Mouse (Mus musculus) liver, postnatal 0 days (tissue): ENCODE measurements at regions not wholly inside any gene's neighbourhood (a gene's known extent, or its start where the extent isn't known, plus 50 kb on each side); places are given as distances from the start of the nearest gene placed in this dataset.
"Not testable (repeated sequence)": the region's sequence is repeated elsewhere in the genome, so short reads cannot be mapped to it uniquely, and the experiment has no call there.

Source experiments
- CTCF ChIP-seq: sonication (generic); IDR thresholded peaks from 2 replicates; pipeline ENCODE4 v1.5.1; 2016; ENCODE audit warnings: antibody characterized with exemption, low read depth
- EP300 ChIP-seq: IDR thresholded peaks from 2 replicates; pipeline ENCODE4 v1.6.1; 2016; ENCODE audit warnings: antibody characterized with exemption, low read depth, mild to moderate bottlenecking

DNA sequence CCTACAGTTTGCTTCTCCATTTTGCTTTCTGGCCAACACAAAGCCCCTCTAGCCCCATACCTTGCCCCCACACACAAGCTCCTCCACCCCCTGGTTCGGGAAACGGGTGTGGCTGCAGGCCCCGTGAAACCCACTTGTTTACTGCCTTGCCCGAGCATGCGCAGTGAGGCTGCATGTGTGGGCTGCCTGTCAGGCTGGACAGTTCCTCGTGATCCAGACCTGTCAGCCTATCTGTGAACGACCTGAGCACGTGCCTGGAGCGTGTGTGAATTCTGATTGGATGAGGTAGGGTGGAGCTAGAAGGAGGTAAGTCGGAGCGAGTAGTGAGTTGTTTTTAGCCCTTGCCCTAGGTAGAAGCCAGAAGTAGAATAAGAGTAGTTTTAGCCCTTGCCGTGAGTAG lies 136.0 kb downstream of the Dll1 start:
- TF ChIP-seq CTCF, EP300: not testable (repeated sequence)
